Mouse (Mus musculus): ENCODE results near the gene Olfr1390.
"Not testable (repeated sequence)": the region's sequence is repeated elsewhere in the genome, so short reads cannot be mapped to it uniquely, and the experiment has no call there.

The Olfr1390 gene

GRCm38 (mm10) chr11:49334888-49335287, at the start of gene Olfr1390:
Gene Olfr1390, plus strand, starts transcription at chr11:49335188.
- DNase-seq (ENCODE audit: low spot score in 2 of 2), result no peak

DNA sequence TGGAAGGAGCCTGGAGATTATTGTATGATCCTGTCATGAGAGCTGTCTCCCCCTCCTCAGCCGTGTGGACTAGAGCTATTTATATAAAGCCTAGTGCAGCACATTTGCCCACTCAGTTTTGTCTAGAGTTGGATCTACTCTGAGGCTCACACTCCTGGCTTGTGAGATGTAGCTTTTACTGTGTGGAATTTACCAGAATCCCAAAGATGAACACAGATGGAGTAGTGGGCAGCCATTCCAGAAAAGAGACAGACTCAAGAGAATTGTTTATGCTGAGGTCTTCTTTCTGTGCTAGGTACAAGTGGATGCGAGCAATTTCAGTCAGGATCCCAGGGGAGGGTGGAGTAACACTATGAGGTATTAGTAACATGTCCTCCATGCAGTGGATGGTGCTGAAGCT, 47.7 kb upstream of the Olfr1390 start:
- DNase-seq (ENCODE audit: low spot score in 2 of 2), result peak; percentile 40 to 48

DNA sequence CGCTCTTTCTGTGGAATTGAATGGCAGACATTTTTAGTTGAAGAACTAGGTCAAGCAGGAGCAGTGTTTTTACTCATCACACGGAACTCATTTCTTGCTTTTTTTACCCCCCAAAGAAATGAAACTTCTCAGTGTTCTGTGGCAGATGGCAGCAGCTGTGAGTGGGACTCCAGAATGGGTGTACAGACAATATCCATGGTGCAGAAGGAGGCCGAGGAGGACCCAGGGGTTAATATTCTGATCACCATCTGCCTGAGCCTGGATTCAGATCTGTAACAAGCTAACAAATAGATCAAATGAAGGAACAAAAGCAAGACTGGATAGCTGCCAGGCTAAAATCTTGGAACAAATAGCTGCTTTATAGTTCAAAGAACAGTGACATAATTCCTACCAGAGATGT, 42.2 kb upstream of the Olfr1390 start:
- DNase-seq (ENCODE audit: low spot score in 2 of 2), result peak in 1 of 2 experiments; percentile 61

DNA sequence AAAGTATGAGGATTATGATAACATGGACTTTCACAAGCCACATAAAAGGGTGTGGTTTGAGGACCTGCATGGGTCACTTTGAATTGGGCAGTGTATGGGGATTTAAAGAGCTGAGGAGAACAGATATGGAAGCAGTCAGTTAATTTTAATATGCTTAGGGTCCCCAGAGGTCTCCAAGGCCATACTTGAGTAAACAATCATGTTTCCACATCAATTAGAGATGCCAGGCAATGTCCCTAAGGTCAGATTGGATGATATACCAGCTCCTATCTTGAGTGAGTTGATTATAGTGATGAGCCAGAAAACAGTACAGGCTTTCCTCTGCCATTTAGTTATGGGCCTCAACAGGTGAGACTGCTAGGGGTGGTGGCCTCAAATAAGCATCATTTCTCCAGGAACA, 30.5 kb upstream of the Olfr1390 start, which contains the start of gene Olfr10:
Gene Olfr10 (plus strand): TSS at position 301 of the 400 bp plus-strand sequence.
- no peak for DNase-seq (ENCODE audit: low spot score in 2 of 2)

GRCm38 (mm10) chr11:49308547-49308946, 26.4 kb upstream of the Olfr1390 start:
- DNase-seq (ENCODE audit: low spot score in 2 of 2), result not testable (repeated sequence)

- DNase-seq (ENCODE audit: low spot score in 2 of 2), result no peak
Measured at GRCm38 (mm10) chr11:49322442-49322841, 12.5 kb upstream of the Olfr1390 start, which contains the start of gene Olfr1391. Gene Olfr1391, plus strand, starts transcription at chr11:49322742.

DNA sequence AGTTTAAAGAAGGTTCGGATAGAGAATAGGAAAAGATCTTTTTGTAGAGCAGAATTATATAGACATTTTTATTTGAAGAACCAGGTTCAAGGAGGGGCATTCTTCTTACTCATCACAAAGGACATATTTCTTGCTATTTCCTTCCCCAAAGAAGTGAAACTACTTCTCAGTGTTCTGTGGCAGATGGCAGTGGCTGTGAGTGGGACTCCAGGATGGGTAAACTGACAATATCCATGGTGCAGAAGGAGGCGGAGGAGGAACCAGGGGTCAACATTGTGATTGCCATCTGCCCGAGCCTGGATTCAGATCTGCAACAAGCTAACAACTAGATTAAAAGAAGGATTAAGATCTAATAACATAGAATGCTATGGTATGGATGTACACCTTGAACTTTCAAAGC, 8.3 kb upstream of the Olfr1390 start:
- DNase-seq (ENCODE audit: low spot score in 2 of 2), result peak in 1 of 2 experiments; percentile 36

DNA sequence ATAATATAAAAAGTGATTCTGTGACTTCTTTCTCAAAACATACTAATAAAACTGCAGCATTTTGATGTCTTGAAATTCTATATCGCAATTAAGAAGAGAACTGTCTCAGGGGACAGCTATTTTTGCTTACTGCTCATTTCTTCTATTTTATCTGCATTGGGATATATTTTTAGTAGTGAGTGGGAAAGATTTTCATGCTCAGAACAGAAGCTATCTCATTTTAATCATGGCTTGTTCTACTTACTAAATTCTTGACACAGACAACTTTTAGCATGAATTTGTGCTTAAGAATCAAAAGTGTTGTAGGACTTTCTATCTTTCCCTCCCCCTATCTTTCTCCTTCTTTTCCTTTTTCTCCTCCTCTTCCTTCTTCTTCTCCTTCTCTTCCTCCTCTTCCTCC, 5.3 kb upstream of the Olfr1390 start:
- DNase-seq (ENCODE audit: low spot score in 2 of 2), result peak in 1 of 2 experiments; percentile 13

DNA sequence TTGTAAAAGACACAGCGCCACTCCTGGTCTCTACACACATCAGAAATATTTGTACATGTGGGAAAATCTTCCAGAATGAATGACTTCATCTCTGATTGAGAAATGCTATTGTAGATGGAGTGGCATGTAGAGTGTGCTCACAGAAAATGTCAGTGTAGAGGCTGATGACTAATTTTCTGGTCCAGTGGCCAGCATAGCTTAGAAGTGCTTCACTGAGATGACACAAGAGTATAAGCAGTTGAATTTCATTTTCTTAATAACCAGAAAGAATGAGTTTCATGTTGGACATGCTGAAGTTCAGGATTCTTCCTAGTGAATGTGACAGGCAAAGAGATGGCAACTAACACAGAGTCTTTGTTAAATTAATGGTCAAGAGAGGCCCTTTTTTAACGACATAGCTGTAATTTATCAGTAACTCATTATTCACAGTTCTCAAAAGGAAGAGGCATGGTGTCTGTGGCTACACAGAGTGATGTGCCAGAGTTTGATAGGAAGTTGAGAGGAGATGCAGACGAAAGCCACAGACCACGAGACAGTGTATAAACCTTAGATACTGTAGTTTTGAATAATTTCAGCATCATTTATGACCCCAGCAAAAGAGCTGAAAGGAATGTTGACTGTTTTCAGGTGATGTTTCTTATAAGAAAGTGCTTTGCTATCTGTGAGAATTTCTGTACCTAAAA, 2.3 kb downstream of the Olfr1390 start:
- DNase-seq (ENCODE audit: low spot score in 2 of 2), result no peak

DNA sequence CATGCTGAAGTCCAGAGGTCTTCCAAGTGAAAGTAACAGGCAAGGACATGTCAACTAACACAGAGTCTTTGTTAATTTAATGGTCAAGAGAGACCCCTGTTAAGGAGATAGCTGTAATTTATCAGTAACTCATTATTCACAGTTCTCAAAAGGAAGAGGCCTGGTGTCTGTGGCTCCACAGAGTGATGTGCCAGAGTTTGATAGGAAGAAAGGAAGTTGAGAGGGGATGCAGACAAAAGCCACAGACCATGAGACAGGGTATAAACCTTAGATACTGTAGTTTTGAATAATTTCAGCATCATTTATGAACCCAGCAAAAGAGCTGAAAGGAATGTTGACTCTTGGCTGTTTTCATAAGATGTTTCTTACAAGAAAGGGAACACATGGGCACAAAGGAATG, 48.1 kb downstream of the Olfr1390 start:
- no peak for DNase-seq (ENCODE audit: low spot score in 2 of 2)

GRCm38 (mm10) chr11:49386118-49386517, 51.1 kb downstream of the Olfr1390 start:
- DNase-seq (ENCODE audit: low spot score in 2 of 2), result not testable (repeated sequence)
